Mouse (Mus musculus) Patski (cell line): Measurements from ENCODE around the gene Slc5a2. TPM values are rescaled to one million over a fixed set of nuclear protein-coding genes. Genes with fewer than 3 reads are reported as not detected.
A peak's percentile ranks its signal among the peaks of the same experiment; 100 is the strongest.

Experiments used
- ATAC-seq: fragments of 100-300 bp; one replicate; pipeline ENCODE4 v1.8.0; 2021
- CTCF ChIA-PET: fragments of 350-600 bp; sonication (Branson Sonifier 250); formaldehyde crosslinking; loops from one replicate; lab custom pipeline; 2022; ENCODE audit warnings: inconsistent platforms; lab: Charles Lee
- POLR2A ChIA-PET: fragments of 350-600 bp; sonication (Branson Sonifier 250); formaldehyde crosslinking; loops from one replicate; lab custom pipeline; 2022; ENCODE audit warnings: antibody characterized with exemption, inconsistent platforms; lab: Charles Lee
- DNase-seq: peaks from one replicate; pipeline ENCODE4 v3.0.0-alpha.2; 2011; ENCODE audit warnings: low read depth, low spot score
- H3K27me3 ChIP-seq: fragments of 371-371 bp; one replicate; pipeline ENCODE4 v1.5.1; 2021
- CTCF ChIP-seq: fragments of 100-300 bp; IDR thresholded peaks from one replicate; pipeline ENCODE4 v1.5.1; 2021
- in situ Hi-C: fragments of 300-500 bp; cut with MboI; formaldehyde crosslinking; loops from 3 replicates; pipeline ENCODE4 v1.11.1; 2018; ENCODE audit warnings: low pct_unique_long_range_greater_than_20kb, mixed read lengths
- polyA plus RNA-seq: library from polyadenylated mRNA; unstranded; gene quantifications from one replicate; pipeline ENCODE4 v1.2.3, GENCODE M21; 2021

Gene Slc5a2
- polyA plus RNA-seq, 1 experiment from 2014 or later, result 0.27 TPM

- H3K27me3 ChIP-seq, result no peaks in the 10 kb centered on the region
- in situ Hi-C loops, result loop anchor here (10.0 kb wide), 1 partner anchor 397 kb away; no protein-coding TSS in a partner anchor
- no peak for TF ChIP-seq CTCF
- ATAC-seq, result peak; percentile 81
- CTCF ChIA-PET, result interaction anchor here (1.0 to 1.6 kb wide), 4 partner anchors 10 to 47 kb away, joined by 3 to 5 read pairs (median 4); no protein-coding TSS in a partner anchor
- POLR2A ChIA-PET, result interaction anchor here (0.6 to 2.0 kb wide), 3 partner anchors 9 to 402 kb away, joined by 3 to 8 read pairs (median 4); no protein-coding TSS in a partner anchor
- no peak for DNase-seq
These were observed 32.4 kb downstream of the Slc5a2 start, which contains the start of gene BC017158 for GRCm38 (mm10) chr7:128297617-128298480. TSS of gene BC017158 (minus strand) at chr7:128298170.

DNA sequence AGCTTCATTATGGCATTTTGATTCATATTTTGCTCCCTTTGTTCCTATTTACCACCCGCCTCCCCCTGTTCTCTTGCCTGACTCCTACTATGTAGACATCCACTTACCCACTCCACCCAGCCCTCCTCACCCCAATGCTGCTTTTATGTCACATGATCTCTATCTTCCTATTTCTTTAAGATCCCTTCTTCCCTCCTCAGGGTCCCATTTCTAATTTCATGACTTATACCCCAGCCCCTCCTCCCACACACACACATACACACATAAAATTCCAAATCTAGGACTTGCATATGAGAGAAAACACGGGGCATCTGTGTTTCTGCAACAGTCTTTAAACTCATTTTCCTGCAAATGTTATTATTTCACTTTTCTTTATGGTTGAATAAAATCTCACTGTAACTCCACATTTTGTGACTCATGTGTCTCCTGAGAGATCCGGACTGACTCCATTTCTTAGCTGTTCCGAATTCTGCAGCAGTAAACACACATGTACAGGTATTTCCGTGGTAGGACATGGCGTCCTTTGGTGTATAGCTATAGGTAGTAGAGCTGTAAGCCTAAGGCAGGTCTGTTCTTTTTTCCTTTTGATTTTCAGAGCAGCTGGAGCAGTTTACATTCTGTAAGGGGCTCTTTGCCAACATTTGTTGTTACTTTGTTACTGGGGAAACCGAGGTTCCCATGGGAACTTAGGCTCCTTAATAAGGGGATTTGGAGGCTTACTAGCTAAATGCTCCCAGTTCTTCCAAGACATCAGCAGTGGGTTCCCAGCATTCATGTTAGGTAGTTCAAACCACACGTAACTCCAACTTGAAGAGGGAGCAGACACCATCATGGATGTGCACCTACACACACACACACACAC lies 33.3 kb downstream of the Slc5a2 start:
- CTCF ChIA-PET, result interaction anchor here (1.0 to 1.6 kb wide), 4 partner anchors 11 to 46 kb away, joined by 3 to 5 read pairs (median 4); no protein-coding TSS in a partner anchor
- in situ Hi-C loops, result loop anchor here (10.0 kb wide), 1 partner anchor 396 kb away; no protein-coding TSS in a partner anchor
- no peak for TF ChIP-seq CTCF
- no peaks in the 10 kb centered on the region for H3K27me3 ChIP-seq
- DNase-seq (no peak), ATAC-seq (no peak)
- POLR2A ChIA-PET, result interaction anchor here (2.0 kb wide), 1 partner anchor 9 kb away, joined by 8 read pairs; no protein-coding TSS in a partner anchor

DNA sequence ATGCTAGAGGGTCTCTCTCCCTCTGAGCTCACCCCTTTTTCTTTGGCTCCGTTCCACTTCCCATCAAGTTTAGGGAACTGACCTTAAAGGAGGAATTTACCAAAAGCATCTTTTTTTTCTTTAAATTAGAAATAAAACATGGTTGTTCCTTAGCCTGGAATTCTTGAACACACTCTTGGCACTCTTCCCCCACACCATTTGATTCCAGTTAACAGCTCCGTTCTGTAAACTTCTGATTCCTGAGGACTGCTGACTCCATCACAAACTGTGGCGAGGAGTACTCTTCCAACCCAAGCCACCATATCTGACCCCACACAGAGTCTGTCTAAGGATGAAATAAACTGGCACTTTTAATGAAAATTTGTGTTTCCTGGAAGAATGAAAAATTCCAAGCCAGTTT lies 35.5 kb downstream of the Slc5a2 start:
- in situ Hi-C loops, result no loop called here
- H3K27me3 ChIP-seq, result no peaks in the 10 kb centered on the region
- no peak for TF ChIP-seq CTCF
- DNase-seq, result no peak
- ATAC-seq, result no peak
- ChIA-PET POLR2A (no interaction called here), CTCF (interaction anchor here (0.9 kb wide), 1 partner anchor 12 kb away, joined by 3 read pairs; no protein-coding TSS in a partner anchor)

GRCm38 (mm10) chr7:128302151-128302550 lies 36.7 kb downstream of the Slc5a2 start:
- no peak for ATAC-seq
- no peak for DNase-seq
- in situ Hi-C loops, result no loop called here
- ChIA-PET CTCF (no interaction called here), POLR2A (no interaction called here)
- TF ChIP-seq CTCF, result no peak
- no peaks in the 10 kb centered on the region for H3K27me3 ChIP-seq

DNA sequence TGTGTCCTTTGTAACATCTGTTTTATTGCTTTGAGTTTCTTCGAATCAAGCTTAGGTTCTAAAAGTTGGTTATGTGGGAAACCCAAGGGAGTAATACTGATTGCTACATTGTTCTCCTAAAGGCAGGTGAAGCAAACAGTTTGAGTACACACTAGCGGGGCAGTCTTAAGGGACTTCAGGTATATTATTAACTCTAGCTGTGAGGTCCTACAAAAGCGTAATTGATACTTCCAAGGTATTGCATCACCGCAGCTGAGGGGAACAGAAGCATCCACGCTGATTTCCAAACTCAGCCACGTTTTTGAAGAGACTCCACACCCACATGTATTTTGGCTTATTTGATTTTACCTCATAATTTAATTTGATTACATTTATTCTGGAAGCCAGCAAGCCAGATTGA lies 38.7 kb downstream of the Slc5a2 start:
- POLR2A ChIA-PET, result no interaction called here
- ATAC-seq, result no peak
- CTCF ChIA-PET, result interaction anchor here (2.5 kb wide), 1 partner anchor 41 kb away, joined by 10 read pairs; no protein-coding TSS in a partner anchor

GRCm38 (mm10) chr7:128304907-128305306 lies 39.5 kb downstream of the Slc5a2 start:
- no peaks in the 10 kb centered on the region for H3K27me3 ChIP-seq
- TF ChIP-seq CTCF, result peak; percentile 77
- no peak for DNase-seq
- in situ Hi-C loops, result loop anchor here (5.0 kb wide), 1 partner anchor 42 kb away; no protein-coding TSS in a partner anchor
- no peak for ATAC-seq
- POLR2A ChIA-PET, result no interaction called here
- CTCF ChIA-PET, result interaction anchor here (0.6 to 2.5 kb wide), 3 partner anchors 16 to 42 kb away, joined by 3 to 10 read pairs (median 3); no protein-coding TSS in a partner anchor

More for the DNA sequence above, 38.7 kb downstream of the Slc5a2 start:
- in situ Hi-C loops, result no loop called here
- no peaks in the 10 kb centered on the region for H3K27me3 ChIP-seq
- TF ChIP-seq CTCF, result no peak
- DNase-seq, result no peak

DNA sequence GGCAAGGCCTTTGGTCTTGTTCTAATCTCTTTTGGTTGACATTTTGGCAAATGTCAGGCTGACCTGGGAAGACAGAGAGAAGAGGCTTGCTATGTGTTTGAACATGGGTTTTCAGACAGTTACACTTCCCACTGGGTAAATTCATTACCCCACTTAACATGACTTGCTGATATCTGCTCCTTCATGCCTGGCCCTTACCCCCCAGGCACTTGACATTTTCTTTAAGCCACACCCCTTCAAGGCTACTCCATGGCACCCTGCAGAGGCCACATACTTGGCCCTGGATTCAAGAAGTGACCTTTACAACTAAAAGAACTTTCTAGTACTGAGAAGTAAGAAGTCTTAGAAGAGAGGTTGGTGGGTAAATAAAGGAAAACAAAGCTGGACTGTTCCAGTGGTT lies 42.4 kb downstream of the Slc5a2 start:
- no peak for TF ChIP-seq CTCF
- no peak for ATAC-seq
- ChIA-PET CTCF (interaction anchor here (0.9 kb wide), 1 partner anchor 37 kb away, joined by 3 read pairs; no protein-coding TSS in a partner anchor), POLR2A (no interaction called here)
- DNase-seq, result no peak
- no peaks in the 10 kb centered on the region for H3K27me3 ChIP-seq
- in situ Hi-C loops, result loop anchor here (5.0 kb wide), 1 partner anchor 39 kb away; no protein-coding TSS in a partner anchor

GRCm38 (mm10) chr7:128309216-128309615 lies 43.8 kb downstream of the Slc5a2 start:
- H3K27me3 ChIP-seq, result no peaks in the 10 kb centered on the region
- POLR2A ChIA-PET, result interaction anchor here (1.1 kb wide), 1 partner anchor 10 kb away, joined by 4 read pairs; no protein-coding TSS in a partner anchor
- no peak for TF ChIP-seq CTCF
- CTCF ChIA-PET, result no interaction called here
- ATAC-seq, result no peak
- in situ Hi-C loops, result loop anchor here (5.0 kb wide), 1 partner anchor 38 kb away; no protein-coding TSS in a partner anchor
- no peak for DNase-seq

GRCm38 (mm10) chr7:128309776-128310175 lies 44.3 kb downstream of the Slc5a2 start:
- TF ChIP-seq CTCF, result no peak
- DNase-seq, result no peak
- ATAC-seq, result no peak
- H3K27me3 ChIP-seq, result no peaks in the 10 kb centered on the region
- ChIA-PET CTCF (interaction anchor here (0.8 to 1.3 kb wide), 2 partner anchors 10 to 12 kb away, joined by 3 read pairs; no protein-coding TSS in a partner anchor), POLR2A (interaction anchor here (0.6 to 1.1 kb wide), 2 partner anchors 10 to 1291 kb away, joined by 4 to 6 read pairs; no protein-coding TSS in a partner anchor)
- in situ Hi-C loops, result loop anchor here (5.0 kb wide), 1 partner anchor 38 kb away; no protein-coding TSS in a partner anchor
